Mouse (Mus musculus): ENCODE measurements around the gene Adssl1. TPM values are rescaled to one million over a fixed set of nuclear protein-coding genes. Genes with fewer than 3 reads are reported as not detected.
A peak's percentile ranks its signal among the peaks of the same experiment; 100 is the strongest.

The Adssl1 gene
- total RNA-seq, 2 experiments from 2014 or later: 192 to 206 TPM

DNA sequence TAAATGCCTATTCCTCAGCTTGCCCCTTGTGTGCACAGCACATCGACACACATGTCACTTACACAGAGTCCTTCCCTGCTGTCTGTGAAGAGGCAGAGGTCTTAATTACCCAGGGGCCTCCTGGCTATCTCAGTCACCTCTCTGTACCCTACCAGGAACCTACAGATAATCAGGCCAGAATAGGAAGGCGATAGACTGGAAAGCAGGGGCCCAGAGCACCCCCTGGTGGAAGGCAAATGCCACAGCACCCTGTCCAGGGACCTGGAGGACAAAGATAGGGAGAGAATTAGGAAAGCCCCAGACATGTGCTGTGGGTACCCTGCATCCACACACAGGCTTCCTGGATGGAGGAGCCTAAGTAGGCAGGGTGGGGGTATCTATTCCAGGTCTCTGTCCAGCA lies 3.9 kb downstream of the Adssl1 start:
- DNase-seq: peak; percentile 60 to 85

DNA sequence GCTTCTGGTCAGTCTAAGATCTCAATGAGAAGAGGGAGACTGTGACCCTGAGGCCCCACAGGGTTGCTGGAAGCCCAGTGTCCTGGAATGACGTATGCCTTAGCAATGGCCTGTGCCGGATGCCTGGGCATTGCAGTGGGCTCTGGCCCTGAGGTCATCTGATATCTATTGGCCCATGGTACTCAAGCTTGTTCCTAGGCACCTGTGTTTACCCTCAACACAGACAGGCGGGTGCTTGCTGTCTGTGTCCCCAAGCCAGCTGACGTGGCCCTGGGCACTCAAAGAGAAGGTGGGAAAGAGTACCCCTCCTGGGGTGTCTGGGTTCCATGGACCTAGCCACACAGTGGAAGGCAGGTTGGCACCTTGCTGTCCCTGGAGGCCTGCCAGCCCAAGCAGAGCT lies 5.9 kb downstream of the Adssl1 start:
- peak in 1 of 2 experiments; percentile 22 for DNase-seq

DNA sequence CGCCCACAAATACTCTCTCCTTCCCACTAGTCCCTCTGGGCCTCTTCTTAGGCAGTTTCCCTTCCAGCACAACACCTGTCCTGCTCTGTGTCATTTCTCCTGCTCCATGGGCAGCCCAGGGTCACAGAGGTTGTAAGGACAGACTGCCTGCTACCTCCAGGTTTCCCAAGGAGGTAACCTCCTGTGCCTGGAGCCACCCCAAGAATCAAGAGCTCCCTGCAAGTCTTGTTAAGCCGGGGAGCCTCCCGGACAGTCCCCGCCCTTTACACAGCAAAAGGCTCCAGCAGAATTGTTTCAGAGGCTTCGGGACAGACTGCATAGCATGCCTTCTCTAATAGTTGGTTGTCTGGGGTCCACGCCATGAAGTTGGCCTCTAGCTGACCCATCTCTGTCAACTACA lies 6.6 kb downstream of the Adssl1 start:
- DNase-seq: peak in 1 of 2 experiments; percentile 10

DNA sequence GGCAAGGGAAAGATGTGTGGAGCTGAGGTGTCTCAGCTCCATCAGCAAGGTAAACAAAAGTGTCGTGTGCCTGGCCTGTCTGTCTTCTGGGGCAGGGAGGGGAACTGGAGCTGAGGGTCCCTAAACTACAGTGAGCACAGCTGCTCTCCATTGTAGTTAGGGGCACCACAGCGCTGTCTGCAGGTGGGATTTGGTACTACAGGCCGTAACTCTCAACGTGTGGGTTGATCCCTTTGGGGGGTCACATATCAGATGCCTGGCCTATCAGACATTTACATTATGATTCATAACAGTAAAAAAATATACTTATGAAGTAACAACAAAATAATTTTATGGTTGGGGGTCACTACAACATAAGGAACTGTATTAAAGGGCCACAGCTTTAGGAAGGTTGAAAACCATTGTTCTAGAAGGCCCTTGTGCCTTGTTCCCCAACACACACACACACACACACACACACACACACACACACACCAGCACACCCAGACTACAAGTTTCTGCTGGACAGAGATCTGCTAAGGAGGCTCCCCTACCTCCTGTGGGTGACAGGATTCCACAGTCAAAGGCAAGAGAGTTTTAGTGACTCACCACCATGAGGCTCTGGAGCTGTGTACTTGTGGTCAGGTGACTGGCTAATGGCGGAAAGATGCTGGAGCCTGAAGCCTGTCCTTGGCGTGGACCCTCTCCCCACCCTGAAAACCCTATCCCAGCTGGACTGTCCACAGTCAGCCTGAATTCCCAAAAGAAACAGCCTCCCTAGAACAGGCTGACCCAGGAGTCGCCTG lies 7.4 kb downstream of the Adssl1 start:
- no peak for DNase-seq

DNA sequence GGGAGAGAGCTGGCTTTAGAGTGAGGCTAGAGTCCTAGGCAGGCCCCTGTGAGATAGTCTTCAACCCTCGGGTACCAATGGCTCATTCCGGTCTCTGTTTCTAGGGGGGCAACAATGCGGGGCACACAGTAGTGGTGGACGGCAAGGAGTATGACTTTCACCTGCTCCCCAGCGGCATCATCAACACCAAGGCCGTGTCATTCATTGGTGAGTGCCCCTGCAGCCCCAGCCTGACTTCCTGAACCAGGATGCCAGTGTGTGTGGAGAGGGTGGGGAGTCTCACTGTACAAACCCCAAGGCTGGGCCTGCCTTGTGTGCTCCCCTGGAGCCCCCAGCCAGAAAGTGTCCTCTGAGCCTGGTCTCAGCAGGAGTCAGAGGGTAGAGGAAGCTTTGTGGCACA lies 8.4 kb downstream of the Adssl1 start:
- no peak for DNase-seq

DNA sequence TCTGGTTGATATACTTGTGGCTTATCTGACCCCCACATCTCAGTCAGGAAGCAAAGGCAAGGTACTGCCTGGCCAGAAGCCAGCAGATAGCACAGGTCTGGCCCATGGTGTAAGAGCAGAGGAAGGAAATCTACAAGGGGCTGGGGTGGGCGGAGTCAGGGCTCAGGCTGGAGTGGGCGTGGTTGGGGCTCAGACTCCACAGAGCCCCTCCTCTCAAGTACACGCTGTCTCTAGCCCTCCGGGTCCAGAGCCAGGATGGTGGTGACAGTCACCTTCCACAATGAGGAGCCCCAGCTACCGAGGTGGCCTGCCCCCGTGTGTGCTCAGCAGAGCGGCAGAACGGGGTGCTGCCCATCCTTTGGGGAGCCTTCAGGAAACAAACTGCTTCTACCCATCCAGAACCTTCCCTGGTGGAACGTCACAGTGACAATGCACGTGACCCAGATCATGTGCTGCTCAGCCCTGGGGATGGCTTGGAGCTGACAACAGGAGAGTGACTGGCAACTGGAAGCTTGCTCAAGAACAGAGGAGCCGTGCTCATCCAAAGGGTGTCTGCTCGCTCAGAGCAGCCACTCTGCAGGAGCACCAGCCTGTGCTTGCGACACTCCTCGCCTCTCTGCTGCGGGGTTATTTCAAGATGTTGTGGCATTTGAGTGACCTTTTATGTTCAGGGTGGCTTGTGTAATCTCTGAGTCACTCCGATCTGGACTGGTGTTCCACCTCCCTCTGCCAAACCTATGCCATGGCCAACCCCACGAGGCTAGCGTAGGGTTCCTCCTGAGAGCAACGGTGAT lies 9.3 kb downstream of the Adssl1 start:
- peak; percentile 77 to 83 for DNase-seq

DNA sequence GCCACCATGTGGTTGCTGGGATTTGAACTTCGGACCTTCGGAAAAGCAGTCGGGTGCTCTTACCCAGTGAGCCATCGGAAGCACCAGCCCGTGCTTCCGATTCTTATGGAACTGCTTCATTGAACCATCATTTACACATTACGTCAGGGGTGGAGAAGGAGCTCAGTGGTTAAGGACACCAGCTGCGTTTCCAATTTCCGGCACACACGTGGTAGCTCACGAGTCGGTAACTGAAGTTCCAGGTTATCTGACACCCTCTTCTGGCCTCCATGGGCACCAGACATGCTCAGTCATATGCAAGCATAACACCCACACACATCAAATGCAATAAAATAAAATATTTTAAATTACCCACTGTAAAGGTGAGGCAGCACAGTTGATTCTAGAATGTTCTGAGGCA lies 10.2 kb downstream of the Adssl1 start:
- no peak for DNase-seq

DNA sequence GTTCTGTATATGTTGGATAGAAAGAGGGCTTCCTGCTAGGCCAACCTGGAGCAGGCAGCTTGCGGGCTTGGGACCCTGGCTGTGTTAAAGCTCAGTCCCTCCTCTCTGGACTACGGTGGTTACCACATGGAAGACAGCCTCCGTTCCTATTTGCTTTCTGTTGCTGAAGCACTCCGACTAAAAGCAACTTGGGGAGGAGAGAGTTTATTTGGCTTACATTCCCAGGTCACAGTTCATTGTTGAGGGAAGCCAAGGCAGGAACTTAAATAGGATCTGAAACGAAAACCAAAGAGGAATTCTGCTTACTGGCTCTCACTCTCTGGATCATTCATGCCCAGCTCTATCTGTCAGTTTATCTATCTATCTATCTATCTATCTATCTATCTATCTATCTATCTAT lies 11.0 kb downstream of the Adssl1 start:
- DNase-seq: no peak

DNA sequence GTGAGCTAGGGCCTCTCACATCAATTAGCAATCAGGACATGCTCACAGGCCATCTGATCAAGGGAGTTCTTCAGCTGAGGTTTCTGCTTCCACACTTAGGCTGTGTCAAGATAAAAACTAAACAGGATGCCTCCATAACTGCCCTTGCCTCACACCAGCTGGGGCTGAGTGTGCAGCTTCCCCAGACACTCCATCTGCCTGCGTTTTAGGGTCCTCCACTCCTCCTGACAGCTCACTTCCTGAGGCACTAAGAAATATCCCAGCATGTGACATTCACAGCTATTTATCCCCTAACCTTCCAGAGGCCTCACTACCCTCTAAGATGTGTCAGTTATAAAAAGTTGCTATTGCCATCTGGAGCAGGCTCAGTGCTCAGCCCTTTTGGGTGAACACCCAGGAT lies 11.6 kb downstream of the Adssl1 start:
- DNase-seq: no peak

DNA sequence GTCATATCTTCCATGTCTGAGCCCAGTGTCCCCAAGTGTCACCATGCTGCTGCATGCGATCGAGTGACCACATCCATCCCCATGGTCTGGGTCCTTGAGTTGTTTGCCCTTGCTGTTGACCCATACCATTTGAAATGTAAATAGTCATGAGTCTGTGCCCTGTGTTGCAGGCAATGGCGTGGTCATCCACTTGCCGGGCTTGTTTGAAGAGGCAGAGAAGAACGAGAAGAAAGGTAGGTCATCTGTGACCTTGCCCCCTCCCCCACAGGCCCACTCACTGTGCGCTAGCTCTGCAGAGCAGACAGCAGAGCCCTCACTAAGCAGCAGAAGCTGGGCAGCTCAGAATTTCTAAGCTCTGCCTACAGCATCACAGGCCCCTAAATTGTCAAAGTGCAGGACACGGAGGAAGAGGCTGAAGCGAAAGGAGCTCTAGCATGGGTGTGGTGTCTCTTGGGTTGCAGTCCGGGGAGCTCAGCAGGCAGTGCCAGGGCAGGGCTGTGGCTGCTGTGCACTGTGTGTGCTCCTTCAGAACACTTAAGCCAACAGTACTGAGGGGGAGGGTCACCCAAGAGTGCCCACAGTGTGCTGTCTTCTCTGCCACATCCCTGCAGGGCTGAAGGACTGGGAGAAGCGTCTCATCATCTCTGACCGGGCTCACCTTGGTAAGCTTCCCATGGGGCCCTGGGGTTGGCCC lies 12.4 kb downstream of the Adssl1 start:
- DNase-seq: no peak

DNA sequence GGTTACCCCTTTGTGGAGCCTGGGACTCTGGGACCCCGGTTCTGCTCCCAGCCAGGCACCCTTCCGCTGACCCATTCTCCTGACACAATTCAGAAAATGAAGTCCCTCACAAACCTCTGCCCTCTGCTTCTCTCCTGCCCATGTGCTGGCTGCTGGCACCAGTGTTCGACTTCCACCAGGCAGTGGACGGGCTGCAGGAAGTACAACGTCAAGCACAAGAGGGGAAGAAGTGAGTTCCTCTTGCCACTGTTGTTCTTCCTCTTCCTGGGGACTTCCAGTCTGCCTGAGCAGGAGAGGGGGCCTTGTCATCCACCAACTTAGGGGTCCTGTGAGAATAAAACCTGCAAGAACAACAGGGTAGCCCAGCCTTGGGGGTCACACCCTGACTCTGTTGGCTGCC lies 13.1 kb downstream of the Adssl1 start:
- peak in 1 of 2 experiments; percentile 64 for DNase-seq

DNA sequence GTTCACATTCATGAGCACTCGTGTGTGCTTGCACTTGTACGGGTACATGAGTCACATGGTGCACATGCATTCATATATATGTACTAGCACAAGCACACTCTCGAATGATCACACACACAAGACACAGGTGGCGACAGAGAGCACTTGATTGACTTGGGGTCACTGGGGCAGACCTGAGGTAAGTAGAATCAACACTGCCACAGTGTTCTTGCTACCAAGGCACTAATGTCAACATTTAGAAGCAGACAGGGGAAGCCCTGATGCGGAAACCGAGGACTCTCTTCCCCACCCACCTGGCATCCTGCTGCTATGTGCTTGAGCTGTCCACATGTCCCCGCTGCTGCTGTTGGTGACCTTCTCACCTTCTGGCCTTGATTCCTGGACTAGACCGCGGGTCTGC lies 13.8 kb downstream of the Adssl1 start:
- no peak for DNase-seq

DNA sequence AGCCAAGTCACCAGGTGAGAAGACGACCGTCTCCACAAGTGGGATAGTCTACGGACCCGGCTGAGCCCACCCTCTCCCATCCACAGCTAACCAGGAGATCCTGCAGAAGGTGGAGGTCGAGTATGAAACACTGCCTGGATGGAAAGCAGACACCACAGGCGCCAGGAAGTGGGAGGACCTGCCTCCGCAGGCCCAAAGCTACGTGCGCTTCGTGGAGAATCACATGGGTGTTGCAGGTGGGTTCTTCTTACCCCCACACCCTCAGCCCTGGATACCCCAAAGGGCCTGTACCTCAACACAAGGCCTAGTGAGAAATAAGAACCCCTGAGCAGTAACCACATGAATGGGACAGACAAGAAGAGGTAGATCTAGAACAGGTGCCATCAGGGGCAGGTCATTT lies 19.7 kb downstream of the Adssl1 start:
- DNase-seq: no peak

DNA sequence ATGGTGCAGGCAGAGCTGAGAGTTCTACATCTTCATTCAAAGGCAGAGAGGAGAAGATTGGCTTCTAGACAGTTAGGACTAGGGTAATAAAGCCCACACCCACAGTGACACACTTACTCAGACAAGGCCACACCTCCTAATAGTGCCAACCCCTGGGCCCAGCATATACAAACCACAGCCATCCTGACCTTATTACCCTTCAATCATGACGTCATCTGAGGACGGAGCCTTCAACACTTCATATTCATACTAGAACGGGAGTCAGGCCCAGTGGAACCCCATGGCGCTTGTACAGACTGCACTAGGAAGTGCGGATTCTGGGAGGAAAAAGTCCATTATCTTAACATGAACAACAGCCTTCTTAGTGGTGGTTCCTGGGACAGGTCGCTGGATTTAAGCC lies 23.3 kb downstream of the Adssl1 start:
- no peak for DNase-seq

DNA sequence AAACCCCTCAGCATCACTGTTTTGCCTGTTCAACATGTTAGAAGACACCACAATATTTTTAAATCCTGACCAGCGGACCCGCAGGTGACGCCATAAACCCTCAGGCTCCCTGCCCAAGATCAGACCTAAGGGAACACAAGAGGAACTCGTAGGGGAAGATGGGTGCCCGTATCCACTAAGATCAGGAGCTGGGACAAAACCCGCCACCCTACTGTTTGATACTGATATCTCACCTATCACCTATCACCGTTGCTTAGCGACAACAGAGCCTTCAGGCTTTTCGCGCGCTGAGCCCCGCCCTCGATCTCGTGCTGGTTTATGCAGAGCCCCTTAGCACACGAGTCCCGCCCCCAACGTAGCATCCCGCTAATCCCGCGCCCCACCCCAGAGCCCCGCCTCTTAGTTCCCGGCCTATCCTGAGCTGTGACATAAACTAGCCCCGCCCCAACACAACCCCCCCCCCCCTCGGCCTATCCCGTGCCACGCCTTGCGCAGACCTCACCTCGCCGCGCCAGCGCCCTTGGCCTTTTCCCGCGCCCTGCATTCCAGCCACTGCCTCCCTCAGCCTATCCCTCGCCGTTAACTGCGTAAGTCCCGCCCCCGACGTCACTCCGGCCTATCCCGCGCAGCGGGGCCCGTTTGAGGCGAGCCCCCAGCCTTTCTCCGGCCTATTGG lies 24.5 kb downstream of the Adssl1 start, which contains the start of gene Siva1:
Gene Siva1, plus strand, starts transcription at position 500 of the 675 bp plus-strand sequence.
- peak; percentile 99 to 100 for DNase-seq

DNA sequence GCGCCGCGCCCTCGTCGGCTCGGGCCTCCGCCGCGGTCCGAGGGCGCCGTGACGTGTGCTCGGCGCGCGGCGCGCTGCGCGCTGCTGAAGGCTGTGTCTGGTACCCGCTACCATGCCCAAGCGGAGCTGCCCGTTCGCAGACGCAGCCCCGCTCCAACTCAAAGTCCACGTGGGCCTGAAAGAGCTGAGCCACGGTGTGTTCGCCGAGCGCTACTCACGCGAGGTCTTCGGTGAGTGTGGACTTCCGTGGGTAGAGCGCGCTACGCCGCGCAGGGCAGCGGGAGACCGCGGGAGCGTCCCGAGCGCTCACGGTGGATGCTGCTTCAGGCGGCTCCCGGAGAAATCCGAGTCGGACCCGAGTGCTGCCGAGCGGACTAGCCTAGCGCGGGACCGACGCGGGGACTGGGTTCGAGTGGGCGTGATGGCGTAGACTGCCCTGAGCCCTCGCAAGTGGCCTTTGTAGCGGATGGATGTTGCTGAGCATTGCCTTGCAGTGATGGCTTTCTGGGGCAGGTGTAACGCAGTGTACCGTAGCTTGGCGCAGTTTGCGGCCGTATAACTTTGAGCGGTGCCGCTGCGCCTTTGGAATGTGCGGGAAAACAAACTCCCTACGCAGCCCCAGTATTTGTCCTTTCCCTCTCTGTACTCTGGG lies 25.1 kb downstream of the Adssl1 start:
- peak in 1 of 2 experiments; percentile 30 for DNase-seq

DNA sequence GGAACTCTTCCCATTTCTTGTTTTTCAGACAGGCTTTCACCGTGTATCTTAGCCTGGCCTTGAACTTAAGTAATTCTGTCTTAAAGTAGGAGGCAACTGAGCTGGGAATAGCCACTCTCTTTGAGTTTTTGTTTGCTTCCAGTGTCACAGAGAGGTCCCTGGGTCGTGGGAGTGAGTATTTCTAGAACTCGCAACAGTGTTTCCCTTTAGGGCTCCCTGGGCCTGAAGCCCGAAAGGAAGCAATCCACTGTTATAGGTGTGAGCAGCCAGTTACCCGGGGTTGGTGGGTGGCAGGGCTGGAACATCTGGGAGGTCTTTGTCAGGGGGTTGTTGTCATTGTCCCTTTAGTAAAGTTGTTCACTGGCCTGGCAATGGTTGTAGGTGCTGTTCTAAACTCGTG lies 26.3 kb downstream of the Adssl1 start:
- no peak for DNase-seq

DNA sequence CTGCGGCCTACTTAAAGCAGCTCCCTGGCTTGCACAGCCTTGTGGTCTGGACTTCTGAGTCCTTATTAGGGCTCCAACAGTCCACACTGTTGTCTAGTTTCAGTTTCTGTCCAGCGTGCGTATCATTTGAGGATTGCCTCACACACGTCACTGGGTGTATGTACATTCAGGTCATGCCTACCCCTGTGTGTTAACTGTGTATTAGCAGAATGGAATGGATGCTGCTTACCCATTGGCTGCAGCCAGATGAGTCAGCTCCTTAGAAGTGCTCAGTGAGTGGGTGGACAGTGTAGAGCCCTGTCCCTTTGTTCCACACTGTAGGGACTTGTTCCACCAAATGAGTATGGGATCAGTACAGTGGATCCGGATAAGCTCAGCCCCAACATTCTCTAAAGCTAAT lies 28.2 kb downstream of the Adssl1 start:
- DNase-seq: no peak

DNA sequence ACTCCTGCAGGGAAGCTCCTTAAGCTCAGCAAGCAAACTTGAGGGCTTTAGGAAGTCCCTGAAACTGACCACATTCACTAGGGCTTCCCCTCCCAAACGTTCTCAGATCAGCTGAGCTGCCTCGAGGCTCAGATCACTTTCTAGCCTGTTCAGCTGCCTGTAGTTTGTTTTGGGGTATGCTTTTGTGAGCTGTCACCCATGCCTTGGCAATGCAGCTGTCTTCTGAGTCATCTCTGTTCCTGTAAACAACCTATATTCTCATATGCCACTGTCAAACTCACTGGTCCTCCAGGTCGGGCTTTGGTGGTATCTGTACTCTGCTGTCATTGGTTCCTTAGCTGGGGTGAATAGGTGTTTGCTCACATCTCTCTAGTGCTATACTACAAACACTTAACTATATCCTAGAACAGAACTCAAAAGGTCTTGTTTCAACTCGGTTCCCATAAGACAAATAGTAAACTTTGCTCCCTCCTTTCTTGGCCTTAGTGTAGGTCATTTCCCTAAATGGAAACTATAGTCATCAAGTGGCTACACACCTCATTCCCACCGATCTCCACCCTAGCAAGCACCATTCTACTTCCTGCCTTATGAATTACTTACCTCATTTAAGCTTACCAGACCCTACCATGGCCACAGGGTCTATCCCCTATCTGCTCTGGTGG lies 32.1 kb downstream of the Adssl1 start:
- DNase-seq: no peak

DNA sequence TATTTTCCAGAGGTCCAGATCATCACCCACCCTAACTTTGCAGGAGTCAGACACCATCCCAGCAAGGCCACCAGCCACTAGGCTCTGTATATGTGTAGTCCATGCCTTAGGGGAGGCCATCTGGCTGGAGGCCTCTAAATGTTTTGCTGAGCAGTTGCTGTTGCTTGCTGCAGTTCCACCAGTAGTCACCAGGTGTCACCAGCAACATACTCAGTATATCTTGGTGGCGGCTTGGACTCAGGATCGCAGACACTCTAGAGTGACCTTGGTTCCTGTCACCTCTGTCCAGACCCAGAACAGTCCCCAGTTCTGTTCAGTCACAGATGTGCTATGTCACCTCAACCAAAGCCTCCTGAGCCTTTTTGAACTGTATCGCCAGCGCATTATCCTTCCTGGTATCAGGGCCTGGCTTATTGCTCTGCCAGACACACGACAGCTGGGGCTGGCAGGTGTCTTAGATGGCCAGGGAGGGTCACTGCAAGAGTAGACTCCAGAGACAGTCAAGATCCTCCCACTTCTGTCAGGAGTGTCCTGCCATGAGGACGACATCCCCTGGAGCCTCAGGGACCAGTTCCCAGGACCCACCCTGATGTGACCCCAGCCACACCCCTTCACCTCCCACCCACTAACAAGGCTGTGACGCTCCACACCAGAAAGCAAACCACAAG lies 33.4 kb downstream of the Adssl1 start:
- peak; percentile 88 to 95 for DNase-seq

DNA sequence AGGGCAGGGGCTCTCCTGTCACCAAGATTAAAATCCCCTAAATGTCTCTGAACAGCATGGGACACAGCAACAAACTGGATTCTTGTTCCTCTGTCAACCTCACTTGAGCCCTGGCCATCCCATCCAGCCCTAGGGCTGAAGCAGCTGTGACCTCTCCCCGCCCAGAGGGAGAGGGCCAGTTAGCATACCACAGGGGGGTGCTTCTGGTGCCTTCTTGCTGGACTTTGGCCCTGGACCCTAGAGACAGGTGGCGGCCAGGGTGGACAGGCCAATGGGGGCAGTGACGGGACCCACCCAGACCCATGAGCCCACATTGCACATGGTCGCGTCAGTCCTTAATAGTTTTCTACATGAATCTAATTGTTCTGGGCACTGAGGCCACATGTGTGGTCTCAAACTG lies 34.2 kb downstream of the Adssl1 start:
- DNase-seq: no peak
